Mouse (Mus musculus): Measurements from ENCODE around the gene Rpl13a.

GRCm38 (mm10) chr7:45145460-45145859 is 16.9 kb upstream of the Rpl13a start:
- no peak for TF ChIP-seq CTCF (IDR thresholded peaks at IDR 0.05; ENCODE audit: control insufficient read depth, insufficient read depth, insufficient read length)
- TF ChIP-seq MAX (IDR thresholded peaks at IDR 0.05), result no peak
- no peak for TF ChIP-seq USF1 (IDR thresholded peaks at IDR 0.05; ENCODE audit: low read depth)
- no peak for TF ChIP-seq MYOG (IDR thresholded peaks at IDR 0.05; ENCODE audit: control insufficient read depth, extremely low read depth, insufficient read length)
- no peak for TF ChIP-seq CEBPB (IDR thresholded peaks at IDR 0.05; ENCODE audit: low read depth)
- TF ChIP-seq MYOD1 (IDR thresholded peaks at IDR 0.05; ENCODE audit: control insufficient read depth, insufficient read length, low read depth), result no peak
